Mouse (Mus musculus) liver, postnatal 0 days (tissue): Measurements from ENCODE around the gene Gm37240.

ENCODE experiments used
- CTCF ChIP-seq: sonication (generic); IDR thresholded peaks from 2 replicates; pipeline ENCODE4 v1.5.1; 2016; ENCODE audit warnings: antibody characterized with exemption, low read depth
- EP300 ChIP-seq: IDR thresholded peaks from 2 replicates; pipeline ENCODE4 v1.6.1; 2016; ENCODE audit warnings: antibody characterized with exemption, low read depth, mild to moderate bottlenecking

DNA sequence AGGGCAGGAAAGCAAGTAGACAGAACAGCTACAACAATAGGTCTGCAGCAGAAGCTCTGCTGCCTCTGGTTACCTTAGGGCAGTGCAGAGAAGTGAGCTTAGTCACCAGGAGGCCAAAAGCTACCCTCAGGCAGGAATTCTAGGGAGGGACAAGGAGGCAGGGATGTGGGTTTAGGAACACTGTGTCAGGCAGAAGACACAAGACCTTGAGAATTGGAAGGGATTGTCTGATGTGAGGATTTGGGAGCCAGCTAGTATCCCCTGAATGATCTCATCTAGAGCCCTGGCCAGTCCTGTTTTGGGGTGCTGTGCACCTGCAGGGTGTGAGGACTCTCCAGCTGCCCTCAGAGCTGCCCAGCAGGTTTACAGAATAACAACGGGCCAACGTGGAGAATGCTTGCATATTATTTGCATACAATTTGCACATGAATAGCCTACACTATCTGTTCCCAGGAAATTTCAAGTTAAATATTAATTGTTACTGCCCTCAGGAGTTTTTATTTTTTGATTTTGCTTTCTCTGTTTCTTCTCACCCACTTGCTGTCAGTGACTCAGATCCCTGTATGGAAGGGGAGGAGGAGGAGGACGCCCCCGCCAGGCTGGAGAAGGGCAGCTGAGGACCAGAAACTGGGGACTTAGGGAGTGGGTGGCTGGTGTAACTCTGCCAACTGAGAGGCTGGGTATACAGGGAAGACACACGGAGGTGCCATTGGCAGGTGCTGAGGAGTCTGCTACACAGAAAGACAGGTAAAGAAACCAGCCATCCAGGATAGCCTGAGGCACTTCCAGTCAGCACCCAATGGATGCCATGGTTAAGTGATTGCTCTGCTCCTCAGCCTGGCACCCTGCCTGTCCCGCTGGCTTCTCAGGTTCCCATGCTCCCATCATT is 862.3 kb downstream of the Gm37240 start:
- TF ChIP-seq EP300: no peak
- no peak for TF ChIP-seq CTCF
